Mouse (Mus musculus): ENCODE results near the gene Mtmr1. TPM values are rescaled to one million over a fixed set of nuclear protein-coding genes. Genes with fewer than 3 reads are reported as not detected.
A peak's percentile ranks its signal among the peaks of the same experiment; 100 is the strongest.
"Not testable (repeated sequence)": the region's sequence is repeated elsewhere in the genome, so short reads cannot be mapped to it uniquely, and the experiment has no call there.

The Mtmr1 gene
- total RNA-seq (2015; ENCODE audit: low replicate concordance) (8.2 and 53.0 TPM in 2 replicates), total RNA-seq (2017; ENCODE audit: low replicate concordance) (5.5 and 13.2 TPM in 2 replicates)

- ATAC-seq (replicated peaks; ENCODE audit: low FRiP score, poor library complexity, severe bottlenecking) = peak; percentile 91
Observed at GRCm38 (mm10) chrX:71364554-71364991, at the start of gene Mtmr1. Gene Mtmr1, plus strand, starts transcription at chrX:71364760.

GRCm38 (mm10) chrX:71352033-71352432, 12.5 kb upstream of the Mtmr1 start:
- ATAC-seq (replicated peaks; ENCODE audit: low FRiP score, poor library complexity, severe bottlenecking) = no peak

GRCm38 (mm10) chrX:71355331-71355730, 9.2 kb upstream of the Mtmr1 start:
- no peak for ATAC-seq (replicated peaks; ENCODE audit: low FRiP score, poor library complexity, severe bottlenecking)

- ATAC-seq (replicated peaks; ENCODE audit: low FRiP score, poor library complexity, severe bottlenecking) = not testable (repeated sequence)
Observed at GRCm38 (mm10) chrX:71361793-71362192, 2.8 kb upstream of the Mtmr1 start.

GRCm38 (mm10) chrX:71364062-71364461, 498 bp upstream of the Mtmr1 start:
- ATAC-seq (replicated peaks; ENCODE audit: low FRiP score, poor library complexity, severe bottlenecking) = no peak

GRCm38 (mm10) chrX:71365011-71365410, 451 bp downstream of the Mtmr1 start:
- 0 out of 2 replicates have a peak, but pooled peaks have one; percentile 20 for ATAC-seq (replicated peaks; ENCODE audit: low FRiP score, poor library complexity, severe bottlenecking)

- no peak for ATAC-seq (replicated peaks; ENCODE audit: low FRiP score, poor library complexity, severe bottlenecking)
Observed at GRCm38 (mm10) chrX:71365510-71365909, 950 bp downstream of the Mtmr1 start.

- ATAC-seq (replicated peaks; ENCODE audit: low FRiP score, poor library complexity, severe bottlenecking) = no peak
Observed at GRCm38 (mm10) chrX:71366973-71367372, 2.4 kb downstream of the Mtmr1 start.

- ATAC-seq (replicated peaks; ENCODE audit: low FRiP score, poor library complexity, severe bottlenecking) = no peak
Observed at GRCm38 (mm10) chrX:71376781-71377180, 12.2 kb downstream of the Mtmr1 start.

GRCm38 (mm10) chrX:71378435-71378834, 13.9 kb downstream of the Mtmr1 start:
- ATAC-seq (replicated peaks; ENCODE audit: low FRiP score, poor library complexity, severe bottlenecking) = no peak

- no peak; the same call in 1 of the 2 replicates for ATAC-seq (replicated peaks; ENCODE audit: low FRiP score, poor library complexity, severe bottlenecking)
Observed at GRCm38 (mm10) chrX:71381571-71381970, 17.0 kb downstream of the Mtmr1 start.

GRCm38 (mm10) chrX:71396326-71396725, 31.8 kb downstream of the Mtmr1 start:
- no peak for ATAC-seq (replicated peaks; ENCODE audit: low FRiP score, poor library complexity, severe bottlenecking)

GRCm38 (mm10) chrX:71406290-71406689, 41.7 kb downstream of the Mtmr1 start:
- no peak for ATAC-seq (replicated peaks; ENCODE audit: low FRiP score, poor library complexity, severe bottlenecking)

- no peak for ATAC-seq (replicated peaks; ENCODE audit: low FRiP score, poor library complexity, severe bottlenecking)
Observed at GRCm38 (mm10) chrX:71408386-71408785, 43.8 kb downstream of the Mtmr1 start.

- no peak for ATAC-seq (replicated peaks; ENCODE audit: low FRiP score, poor library complexity, severe bottlenecking)
Observed at GRCm38 (mm10) chrX:71412776-71413175, 48.2 kb downstream of the Mtmr1 start.

GRCm38 (mm10) chrX:71413616-71414015, 49.1 kb downstream of the Mtmr1 start:
- no peak for ATAC-seq (replicated peaks; ENCODE audit: low FRiP score, poor library complexity, severe bottlenecking)

- ATAC-seq (replicated peaks; ENCODE audit: low FRiP score, poor library complexity, severe bottlenecking) = no peak
Observed at GRCm38 (mm10) chrX:71424852-71425251, 60.3 kb downstream of the Mtmr1 start.

- ATAC-seq (replicated peaks; ENCODE audit: low FRiP score, poor library complexity, severe bottlenecking) = peak; percentile 86
Observed at GRCm38 (mm10) chrX:71425746-71426519, 61.4 kb downstream of the Mtmr1 start.

GRCm38 (mm10) chrX:71427491-71427890, 62.9 kb downstream of the Mtmr1 start:
- ATAC-seq (replicated peaks; ENCODE audit: low FRiP score, poor library complexity, severe bottlenecking) = no peak

- no peak for ATAC-seq (replicated peaks; ENCODE audit: low FRiP score, poor library complexity, severe bottlenecking)
Observed at GRCm38 (mm10) chrX:71430900-71431299, 66.3 kb downstream of the Mtmr1 start.

- no peak for ATAC-seq (replicated peaks; ENCODE audit: low FRiP score, poor library complexity, severe bottlenecking)
Observed at GRCm38 (mm10) chrX:71434448-71434847, 69.9 kb downstream of the Mtmr1 start.
